Mouse (Mus musculus) megakaryocyte, embryonic 14.5 days (primary cell): Measurements from ENCODE around the gene Asic2.

ENCODE experiments used
- FLI1 ChIP-seq: IDR thresholded peaks from 2 replicates; pipeline ENCODE4 v1.6.1; 2012; ENCODE audit warnings: low read length, inconsistent platforms, mixed read lengths
- GATA1 ChIP-seq: IDR thresholded peaks from 3 replicates; pipeline ENCODE4 v1.6.1; 2012; ENCODE audit warnings: mixed read lengths, low read length, inconsistent platforms, borderline replicate concordance

GRCm38 (mm10) chr11:81239091-81239490 lies 729.2 kb downstream of the Asic2 start:
- TF ChIP-seq GATA1 (no peak), FLI1 (no peak)
